Mouse (Mus musculus) intestine, embryonic 15.5 days (tissue): ENCODE data around the gene Macf1. TPM values are rescaled to one million over a fixed set of nuclear protein-coding genes. Genes with fewer than 3 reads are reported as not detected.
"Not testable (repeated sequence)": the region's sequence is repeated elsewhere in the genome, so short reads cannot be mapped to it uniquely, and the experiment has no call there.

Experiments
- ATAC-seq: fragments of 200-750 bp; cut with Nextera tagmentation; 2 replicates; pipeline ENCODE4 v1.8.0; 2017; ENCODE audit warnings: moderate TSS enrichment, moderate library complexity
- H3K27ac ChIP-seq: fragments of 300-500 bp; sonication (generic); 2 replicates; pipeline ENCODE4 v1.5.1; 2015; ENCODE audit warnings: mild to moderate bottlenecking, inconsistent platforms
- H3K27me3 ChIP-seq: fragments of 300-500 bp; sonication (generic); replicated peaks from 2 replicates; pipeline ENCODE4 v1.6.1; 2015; ENCODE audit warnings: inconsistent platforms
- H3K36me3 ChIP-seq: fragments of 300-500 bp; sonication (generic); 2 replicates; pipeline ENCODE4 v1.6.1; 2015; ENCODE audit warnings: inconsistent platforms
- H3K4me1 ChIP-seq: fragments of 300-500 bp; sonication (generic); replicated peaks from 2 replicates; pipeline ENCODE4 v1.6.1; 2015; ENCODE audit warnings: inconsistent platforms
- H3K4me2 ChIP-seq: fragments of 300-500 bp; sonication (generic); replicated peaks from 2 replicates; pipeline ENCODE4 v1.6.1; 2015; ENCODE audit warnings: mild to moderate bottlenecking, inconsistent platforms
- H3K4me3 ChIP-seq: fragments of 300-500 bp; sonication (generic); replicated peaks from 2 replicates; pipeline ENCODE4 v1.5.1; 2015; ENCODE audit warnings: inconsistent platforms
- H3K9ac ChIP-seq: fragments of 300-500 bp; sonication (generic); 2 replicates; pipeline ENCODE4 v1.6.1; 2015; ENCODE audit warnings: inconsistent platforms
- H3K9me3 ChIP-seq: fragments of 300-500 bp; sonication (generic); 2 replicates; pipeline ENCODE4 v1.6.1; 2016; ENCODE audit warnings: inconsistent platforms
- WGBS: fragments of 180-500 bp; shearing (Covaris S2); methylation state at CpG from one replicate; pipeline ENCODE4 v1.1.7; 2015; 5-methylcytosine and 5-hydroxymethylcytosine counted together
- polyA plus RNA-seq: library from polyadenylated mRNA; unstranded; fragments of >200 nt; fragmentation: Nextera tagmentation; extraction: Ambion mirVana; gene quantifications from 2 replicates; pipeline ENCODE4 v1.2.1, GENCODE M21; 2015

Macf1 gene
- polyA plus RNA-seq, 1 experiment from 2014 or later, result 28.0 TPM

DNA sequence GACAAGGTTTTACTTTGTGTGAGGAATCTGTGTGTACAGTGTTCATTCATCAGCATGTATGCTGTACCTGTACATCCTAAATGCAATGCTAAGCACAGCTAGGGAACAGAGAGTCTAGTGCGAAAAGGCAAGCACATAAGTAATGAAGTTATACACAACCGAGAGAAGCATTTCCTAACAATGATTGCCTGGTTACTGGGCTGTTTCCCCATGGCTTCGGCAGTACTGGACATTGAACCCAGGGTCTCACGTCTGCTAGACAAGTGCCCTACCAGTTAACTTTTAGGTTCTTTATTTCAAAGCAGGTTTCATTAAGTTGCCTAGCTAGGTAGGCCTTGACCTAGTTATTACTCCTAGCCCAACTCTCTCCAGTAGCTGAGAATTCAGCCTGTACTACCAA is 36.5 kb downstream of the Macf1 start:
- H3K4me3 ChIP-seq, result no peak overlapping the region
- H3K27me3 ChIP-seq, result no peaks in the 10 kb centered on the region
- no peak overlapping the region for H3K9ac ChIP-seq
- H3K9me3 ChIP-seq, result no peaks in the 10 kb centered on the region
- H3K4me1 ChIP-seq, result peaks cover 7% of the 10 kb centered on the region
- ATAC-seq, result no peak
- H3K36me3 ChIP-seq, result no peaks in the 10 kb centered on the region
- 79% methylated on average over 4 of the region's 4 CpGs for WGBS
- no peak overlapping the region for H3K4me2 ChIP-seq
- no peak overlapping the region for H3K27ac ChIP-seq

DNA sequence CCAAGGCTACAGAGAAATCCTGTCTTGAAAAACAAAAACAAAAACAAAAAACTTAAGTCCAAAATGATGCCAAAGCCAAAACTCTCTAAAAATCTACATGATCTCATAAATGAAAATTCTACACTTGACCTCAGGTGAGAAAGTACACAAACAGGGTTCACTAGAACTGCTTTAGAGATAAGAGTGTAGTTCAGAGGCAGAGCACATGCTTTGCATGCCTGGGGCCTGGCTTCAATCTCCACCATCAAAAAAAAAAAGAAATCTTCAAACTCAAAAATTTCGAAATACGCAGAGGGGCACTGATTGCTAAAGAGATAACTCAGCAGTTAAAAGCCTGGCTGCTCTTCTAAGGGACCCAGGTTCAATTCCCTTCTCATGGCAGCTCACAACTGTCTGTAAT is 37.1 kb downstream of the Macf1 start:
- 51% methylated on average over 2 of the region's 2 CpGs for WGBS
- no peak overlapping the region for H3K4me3 ChIP-seq
- H3K4me2 ChIP-seq, result no peak overlapping the region
- no peaks in the 10 kb centered on the region for H3K36me3 ChIP-seq
- H3K27ac ChIP-seq, result no peak overlapping the region
- no peak for ATAC-seq
- H3K4me1 ChIP-seq, result peaks cover 9% of the 10 kb centered on the region
- no peaks in the 10 kb centered on the region for H3K27me3 ChIP-seq
- no peaks in the 10 kb centered on the region for H3K9me3 ChIP-seq
- no peak overlapping the region for H3K9ac ChIP-seq

DNA sequence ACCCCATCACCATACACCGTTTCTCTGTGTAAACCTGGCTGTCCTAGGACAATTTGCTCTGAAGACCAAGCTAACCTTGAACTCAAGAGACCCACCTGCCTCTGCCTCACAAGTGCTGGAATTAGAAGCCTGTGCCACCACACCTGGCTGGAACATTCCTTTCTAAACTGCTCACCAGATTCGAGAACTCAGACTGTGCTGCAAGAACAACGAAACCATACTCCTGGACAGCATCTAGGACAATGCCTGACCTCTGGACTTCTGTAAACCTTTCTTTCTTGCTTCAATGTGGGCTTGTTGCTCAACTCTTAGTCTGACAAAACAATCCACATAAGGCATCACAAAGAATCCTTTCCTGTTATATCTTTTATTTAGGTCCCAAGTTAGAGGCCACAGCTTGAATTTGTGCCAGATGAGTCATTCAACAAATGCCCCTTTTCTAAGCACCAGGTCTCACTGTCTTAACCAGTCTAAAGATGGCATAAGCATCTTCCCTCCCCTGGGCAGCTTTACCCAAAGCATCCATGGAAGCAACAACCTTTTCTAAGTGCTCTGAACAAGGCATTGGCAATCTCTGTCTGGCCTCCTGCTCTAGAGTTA is 38.8 kb downstream of the Macf1 start:
- H3K4me3 ChIP-seq, result no peak overlapping the region
- WGBS, result 86% methylated on average over 3 of the region's 3 CpGs
- H3K27me3 ChIP-seq, result no peaks in the 10 kb centered on the region
- no peak overlapping the region for H3K9ac ChIP-seq
- no peak for ATAC-seq
- H3K4me1 ChIP-seq, result peaks cover 9% of the 10 kb centered on the region
- H3K9me3 ChIP-seq, result no peaks in the 10 kb centered on the region
- H3K27ac ChIP-seq, result no peak overlapping the region
- H3K4me2 ChIP-seq, result no peak overlapping the region
- H3K36me3 ChIP-seq, result no peaks in the 10 kb centered on the region

DNA sequence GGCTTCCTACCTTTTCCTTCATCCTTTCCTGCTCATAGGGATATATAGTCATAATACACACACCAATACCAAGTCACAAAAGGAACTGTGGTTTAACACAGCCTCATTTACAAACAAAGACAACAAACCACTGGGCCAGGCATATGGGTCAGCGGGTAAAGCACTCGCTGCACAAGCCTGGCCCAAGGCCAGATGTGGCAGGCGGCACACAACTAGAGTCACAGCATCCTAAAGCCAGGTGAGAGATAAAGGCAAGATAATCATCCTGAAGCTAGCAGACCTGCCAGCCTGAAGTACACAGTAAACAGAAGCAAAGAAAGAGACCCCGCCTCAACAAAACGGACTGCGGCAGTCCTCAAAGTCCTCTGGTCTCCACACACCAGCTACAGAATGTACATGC is 40.6 kb downstream of the Macf1 start:
- no peak overlapping the region for H3K27ac ChIP-seq

DNA sequence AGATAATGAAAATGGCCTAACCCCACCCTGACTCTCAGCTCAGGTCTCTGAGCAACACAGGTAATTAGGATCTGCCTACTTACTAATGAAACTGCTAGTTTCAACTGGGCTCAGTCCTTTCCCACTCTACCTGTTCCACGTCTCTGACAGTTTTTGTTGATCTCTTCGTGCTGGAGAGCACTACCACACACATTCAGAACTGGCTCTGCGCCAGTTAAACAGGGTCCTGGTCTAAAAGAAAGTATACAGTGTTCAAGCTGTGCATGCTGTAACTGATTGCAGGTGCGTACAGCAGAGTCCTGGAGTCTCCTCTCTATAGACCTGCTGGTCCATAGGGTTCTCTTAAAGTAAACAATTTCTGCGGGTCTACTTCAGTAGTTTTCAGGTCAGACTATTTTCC is 41.3 kb downstream of the Macf1 start:
- H3K27ac ChIP-seq, result no peak overlapping the region
- 46% methylated on average over 5 of the region's 5 CpGs for WGBS
- peak; percentile 47; the same call in 1 of the 2 replicates for ATAC-seq

More for the DNA sequence above, 40.6 kb downstream of the Macf1 start:
- no peak overlapping the region for H3K4me3 ChIP-seq
- no peaks in the 10 kb centered on the region for H3K9me3 ChIP-seq
- no peak for ATAC-seq
- 70% methylated on average over 6 of the region's 6 CpGs for WGBS
- H3K27me3 ChIP-seq, result no peaks in the 10 kb centered on the region
- H3K4me1 ChIP-seq, result peaks cover 9% of the 10 kb centered on the region
- no peak overlapping the region for H3K9ac ChIP-seq
- no peak overlapping the region for H3K4me2 ChIP-seq
- no peaks in the 10 kb centered on the region for H3K36me3 ChIP-seq

DNA sequence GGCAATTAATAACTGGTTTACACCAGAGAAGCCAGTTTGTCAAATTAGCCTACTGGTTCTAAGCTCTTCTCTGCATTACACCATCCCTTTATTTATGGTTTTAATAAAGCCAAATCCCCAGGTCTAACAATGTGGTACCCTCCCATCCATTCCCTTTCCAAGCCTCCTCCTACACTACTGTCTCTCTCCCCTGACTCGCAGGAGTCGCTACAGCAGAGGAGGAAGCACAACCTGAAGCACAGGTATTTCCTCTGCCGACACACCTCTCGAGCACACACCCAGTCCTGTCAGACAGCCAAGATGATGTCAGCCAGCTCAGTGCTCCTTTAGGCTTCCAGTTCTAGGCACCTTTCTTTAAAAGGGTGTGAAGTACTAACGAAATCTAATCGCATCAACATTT is 47.0 kb downstream of the Macf1 start:
- 78% methylated on average over 6 of the region's 6 CpGs for WGBS
- Histone ChIP-seq H3K9ac (no peak overlapping the region), H3K4me2 (no peak overlapping the region), H3K9me3 (no peaks in the 10 kb centered on the region), H3K27ac (no peak overlapping the region), H3K4me3 (no peak overlapping the region), H3K4me1 (0 out of 2 replicates have a peak, but pooled peaks cover 3% of the 10 kb centered on the region), H3K36me3 (no peaks in the 10 kb centered on the region), H3K27me3 (no peaks in the 10 kb centered on the region)
- ATAC-seq, result peak; percentile 49; the same call in 1 of the 2 replicates

More for the DNA sequence above, 41.3 kb downstream of the Macf1 start:
- no peaks in the 10 kb centered on the region for H3K9me3 ChIP-seq
- no peaks in the 10 kb centered on the region for H3K36me3 ChIP-seq
- no peaks in the 10 kb centered on the region for H3K27me3 ChIP-seq
- H3K4me3 ChIP-seq, result no peak overlapping the region
- H3K4me1 ChIP-seq, result peaks cover 9% of the 10 kb centered on the region
- H3K9ac ChIP-seq, result no peak overlapping the region
- H3K4me2 ChIP-seq, result no peak overlapping the region

DNA sequence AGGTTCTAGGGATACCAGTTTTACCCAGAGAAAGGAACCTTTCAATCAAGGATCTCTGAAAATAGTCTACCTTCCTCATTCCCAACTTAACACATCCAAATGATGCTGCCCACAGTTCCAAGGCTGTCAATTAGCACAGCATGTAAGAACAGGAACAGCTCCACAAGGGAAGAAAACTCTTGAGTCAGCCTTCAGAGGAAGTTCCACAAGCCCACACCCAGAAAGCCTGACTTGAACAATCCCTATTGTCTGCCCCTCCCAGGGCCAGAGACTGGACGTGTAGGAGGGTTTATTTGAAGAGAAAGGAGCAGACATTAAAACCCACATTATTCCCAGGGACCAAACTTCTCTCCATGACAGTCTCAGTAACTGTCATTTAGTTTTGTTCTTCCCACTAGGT is 48.7 kb downstream of the Macf1 start:
- Histone ChIP-seq H3K27me3 (no peaks in the 10 kb centered on the region), H3K4me1 (0 out of 2 replicates have a peak, but pooled peaks cover 3% of the 10 kb centered on the region), H3K36me3 (no peaks in the 10 kb centered on the region), H3K27ac (no peak overlapping the region), H3K4me2 (no peak overlapping the region), H3K9me3 (no peaks in the 10 kb centered on the region), H3K9ac (no peak overlapping the region), H3K4me3 (no peak overlapping the region)
- WGBS, result 20% methylated on average over 1 of the region's 1 CpGs
- no peak for ATAC-seq

DNA sequence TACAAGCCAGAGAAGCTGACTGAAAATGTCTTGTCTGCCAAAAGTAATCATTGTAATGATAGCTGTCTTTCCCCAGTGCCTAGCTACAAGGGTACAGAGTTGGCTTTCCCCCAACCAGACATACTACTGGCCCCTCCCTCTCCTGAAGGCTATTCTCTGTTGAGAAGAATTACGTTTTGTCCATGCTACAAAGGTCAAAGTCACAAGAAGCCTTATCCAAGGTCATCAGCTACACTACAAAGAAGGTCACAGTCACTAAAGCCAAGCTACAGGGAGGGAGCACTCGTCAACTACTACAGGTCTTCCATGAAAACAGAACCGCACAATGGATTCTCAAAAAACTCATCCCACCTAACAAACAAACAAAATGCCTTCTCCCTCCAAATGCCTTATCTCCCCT is 49.7 kb downstream of the Macf1 start:
- Histone ChIP-seq H3K4me2 (no peak overlapping the region), H3K9me3 (no peaks in the 10 kb centered on the region), H3K36me3 (no peaks in the 10 kb centered on the region), H3K4me3 (no peak overlapping the region), H3K27ac (0 out of 2 replicates have a peak overlapping the region, but pooled peaks have one; percentile 18), H3K4me1 (0 out of 2 replicates have a peak, but pooled peaks cover 3% of the 10 kb centered on the region), H3K27me3 (no peaks in the 10 kb centered on the region), H3K9ac (no peak overlapping the region)
- no peak for ATAC-seq
- 76% methylated on average over 3 of the region's 3 CpGs for WGBS

DNA sequence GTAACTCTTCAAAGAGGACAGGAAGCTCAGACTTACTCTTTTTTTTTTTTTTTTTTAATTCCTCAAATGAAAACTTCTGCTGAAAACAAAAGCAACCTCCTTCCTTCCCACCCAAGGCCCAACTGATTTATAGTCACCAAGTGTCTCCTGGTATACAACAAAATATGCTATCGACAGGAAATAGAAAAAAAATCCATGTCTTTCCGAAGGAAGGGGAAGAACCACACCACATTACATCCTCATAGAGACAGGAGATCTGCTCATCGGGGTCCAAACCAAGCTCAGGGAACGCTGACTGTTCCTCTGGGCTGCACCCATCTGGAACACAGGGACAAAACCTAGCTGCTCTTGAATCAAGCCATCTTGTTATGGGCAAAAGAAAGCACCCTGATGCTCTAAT is 50.3 kb downstream of the Macf1 start:
- Histone ChIP-seq H3K36me3 (no peaks in the 10 kb centered on the region), H3K4me3 (no peak overlapping the region), H3K9me3 (no peaks in the 10 kb centered on the region), H3K27ac (peak overlapping the region; percentile 18; the same call in 1 of the 2 replicates), H3K4me2 (no peak overlapping the region), H3K9ac (no peak overlapping the region), H3K27me3 (no peaks in the 10 kb centered on the region), H3K4me1 (0 out of 2 replicates have a peak, but pooled peaks cover 3% of the 10 kb centered on the region)
- no peak for ATAC-seq
- WGBS, result 77% methylated on average over 4 of the region's 4 CpGs

DNA sequence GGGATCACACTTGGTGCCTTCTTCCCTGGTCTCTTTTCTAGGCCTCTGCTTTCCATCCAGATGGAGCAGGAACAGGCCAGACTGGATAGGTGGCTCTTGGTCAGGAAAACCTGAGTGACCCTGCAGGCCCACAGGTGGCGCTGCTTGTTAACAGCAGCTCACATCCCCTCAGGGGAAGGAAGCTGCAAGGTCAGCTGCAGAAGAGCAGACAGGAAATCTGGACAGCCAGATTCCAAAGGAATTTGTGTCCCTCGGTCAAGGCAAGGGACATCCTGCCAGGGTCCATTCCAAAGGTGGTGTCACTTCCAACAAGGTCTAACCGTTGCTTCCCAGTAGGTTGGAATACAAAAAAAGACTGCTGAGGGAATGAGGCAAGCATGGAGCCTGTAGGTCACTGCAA is 50.8 kb downstream of the Macf1 start:
- Histone ChIP-seq H3K4me1 (0 out of 2 replicates have a peak, but pooled peaks cover 3% of the 10 kb centered on the region), H3K4me3 (no peak overlapping the region), H3K27me3 (no peaks in the 10 kb centered on the region), H3K4me2 (no peak overlapping the region), H3K9me3 (no peaks in the 10 kb centered on the region), H3K36me3 (no peaks in the 10 kb centered on the region), H3K27ac (no peak overlapping the region), H3K9ac (no peak overlapping the region)
- peak; percentile 89 for ATAC-seq
- WGBS, result 21% methylated on average over 3 of the region's 3 CpGs

DNA sequence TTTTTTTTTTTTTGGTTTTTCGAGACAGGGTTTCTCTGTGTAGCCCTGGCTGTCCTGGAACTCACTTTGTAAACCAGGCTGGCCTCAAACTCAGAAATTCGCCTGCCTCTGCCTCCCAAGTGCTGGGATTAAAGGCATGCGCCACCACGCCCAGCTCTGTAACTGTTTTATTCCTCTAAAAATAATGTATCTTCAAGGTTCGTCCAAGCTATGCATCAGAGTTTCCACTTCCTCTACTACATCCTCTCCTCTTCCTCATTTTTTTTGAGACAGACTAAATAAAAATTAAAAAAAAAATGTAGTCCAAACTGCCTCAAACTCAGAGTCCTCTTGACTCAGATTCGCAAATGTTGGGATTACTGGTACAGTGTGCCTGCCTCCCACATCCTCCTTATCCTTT is 52.0 kb downstream of the Macf1 start:
- not testable (repeated sequence) for H3K4me2 ChIP-seq, H3K27me3 ChIP-seq, H3K4me3 ChIP-seq, ATAC-seq, H3K9ac ChIP-seq, H3K4me1 ChIP-seq, H3K36me3 ChIP-seq, H3K27ac ChIP-seq, H3K9me3 ChIP-seq
- WGBS, result 87% methylated on average over 5 of the region's 6 CpGs

DNA sequence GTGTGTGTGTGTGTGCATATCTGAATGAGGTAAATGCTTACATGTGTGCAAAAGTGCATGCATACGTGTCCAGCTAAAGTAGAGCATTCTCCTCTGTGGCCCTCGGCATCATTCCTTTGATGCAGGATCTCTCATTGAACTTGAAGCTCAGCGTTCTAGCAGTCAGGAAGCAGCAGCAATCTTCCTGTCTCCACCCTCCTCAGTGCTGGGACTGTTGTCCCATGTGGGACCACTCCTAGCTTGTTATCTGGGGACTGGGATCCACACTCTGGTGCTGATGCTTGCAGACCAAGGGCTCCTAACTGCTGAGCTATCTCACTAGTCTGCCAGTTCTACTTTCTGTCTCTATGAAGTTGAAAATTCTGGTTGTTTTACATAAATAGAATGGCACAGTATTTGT is 52.5 kb downstream of the Macf1 start:
- Histone ChIP-seq H3K4me1 (0 out of 2 replicates have a peak, but pooled peaks cover 3% of the 10 kb centered on the region), H3K4me3 (no peak overlapping the region), H3K27me3 (no peaks in the 10 kb centered on the region), H3K9ac (no peak overlapping the region), H3K27ac (no peak overlapping the region), H3K9me3 (no peaks in the 10 kb centered on the region), H3K36me3 (no peaks in the 10 kb centered on the region), H3K4me2 (no peak overlapping the region)
- WGBS, result 88% methylated on average over 3 of the region's 3 CpGs
- no peak for ATAC-seq

DNA sequence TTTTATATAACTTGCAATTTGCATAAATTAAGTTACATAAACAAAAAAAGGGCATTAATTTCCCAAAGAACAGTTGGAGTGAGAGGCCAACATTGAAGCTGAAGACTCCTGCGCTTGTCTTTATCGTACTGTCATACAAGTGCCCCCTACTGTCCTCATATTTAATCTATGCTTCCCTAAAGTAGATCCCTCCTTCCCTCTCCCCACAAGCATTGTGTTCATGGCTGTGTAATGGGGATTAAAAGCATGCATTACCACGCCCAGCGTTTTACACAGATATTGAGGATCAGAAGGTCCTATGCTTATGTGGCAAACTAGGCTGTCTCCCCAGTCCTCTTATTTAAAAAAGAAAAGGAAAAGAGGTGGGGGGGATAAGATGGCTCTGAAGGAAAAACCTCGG is 56.5 kb downstream of the Macf1 start:
- Histone ChIP-seq H3K36me3 (no peaks in the 10 kb centered on the region), H3K4me3 (no peak overlapping the region), H3K27ac (no peak overlapping the region), H3K9ac (no peak overlapping the region), H3K4me1 (peaks cover 18% of the 10 kb centered on the region), H3K4me2 (no peak overlapping the region), H3K9me3 (no peaks in the 10 kb centered on the region), H3K27me3 (no peaks in the 10 kb centered on the region)
- ATAC-seq, result no peak
- 74% methylated on average over 5 of the region's 5 CpGs for WGBS
